Mouse (Mus musculus) adrenal gland, postnatal 25 days (tissue): ENCODE data around the gene Miox. TPM values are rescaled to one million over a fixed set of nuclear protein-coding genes. Genes with fewer than 3 reads are reported as not detected.

Source experiments
- DNase-seq: peaks from one replicate; pipeline ENCODE4 v3.0.0; 2021; ENCODE audit warnings: mixed read lengths
- long read RNA-seq: library from polyadenylated mRNA; stranded (forward); transcript quantifications from one replicate; pipeline ENCODE4 v2.0.0, GENCODE M21; 2021
- total RNA-seq: library from RNA; stranded (reverse); gene quantifications from 2 replicates; pipeline ENCODE4 v1.2.3, GENCODE M21; 2021

The Miox gene
- not detected in 2 replicates for total RNA-seq
- long read RNA-seq, partial matches to known transcripts, result 1 of 1 reads
- long read RNA-seq, other reads (novel, unspliced or antisense), result 0 of 1 reads

- no peak for DNase-seq
These were observed at the start of gene Miox for GRCm38 (mm10) chr15:89334271-89334670. TSS of gene Miox (plus strand) at chr15:89334398.

GRCm38 (mm10) chr15:89285004-89285403 is 49.2 kb upstream of the Miox start:
- DNase-seq, result no peak

GRCm38 (mm10) chr15:89285478-89285877 is 48.7 kb upstream of the Miox start:
- no peak for DNase-seq

- no peak for DNase-seq
These were observed 48.1 kb upstream of the Miox start for GRCm38 (mm10) chr15:89286114-89286513.

- DNase-seq, result no peak
These were observed 47.6 kb upstream of the Miox start for GRCm38 (mm10) chr15:89286582-89286981.

GRCm38 (mm10) chr15:89288227-89288767 is 45.9 kb upstream of the Miox start:
- no peak for DNase-seq

GRCm38 (mm10) chr15:89289455-89289854 is 44.7 kb upstream of the Miox start:
- no peak for DNase-seq

- DNase-seq, result no peak
These were observed 42.7 kb upstream of the Miox start for GRCm38 (mm10) chr15:89291521-89291920.

GRCm38 (mm10) chr15:89292795-89293194 is 41.4 kb upstream of the Miox start:
- DNase-seq, result no peak

- no peak for DNase-seq
These were observed 40.4 kb upstream of the Miox start for GRCm38 (mm10) chr15:89293778-89294177.

- no peak for DNase-seq
These were observed 38.5 kb upstream of the Miox start for GRCm38 (mm10) chr15:89295580-89296165.

GRCm38 (mm10) chr15:89296465-89296864 is 37.7 kb upstream of the Miox start:
- DNase-seq, result no peak

GRCm38 (mm10) chr15:89297695-89298094 is 36.5 kb upstream of the Miox start:
- DNase-seq, result no peak

GRCm38 (mm10) chr15:89300180-89300579 is 34.0 kb upstream of the Miox start:
- no peak for DNase-seq

GRCm38 (mm10) chr15:89300600-89300999 is 33.6 kb upstream of the Miox start:
- DNase-seq, result no peak

- DNase-seq, result no peak
These were observed 28.2 kb upstream of the Miox start for GRCm38 (mm10) chr15:89305966-89306365.

GRCm38 (mm10) chr15:89307461-89307860 is 26.7 kb upstream of the Miox start:
- no peak for DNase-seq

- DNase-seq, result no peak
These were observed 25.6 kb upstream of the Miox start for GRCm38 (mm10) chr15:89308406-89309139.

GRCm38 (mm10) chr15:89309962-89310498 is 24.2 kb upstream of the Miox start:
- DNase-seq, result no peak

- no peak for DNase-seq
These were observed 20.8 kb upstream of the Miox start for GRCm38 (mm10) chr15:89313359-89313758.

- no peak for DNase-seq
These were observed 20.1 kb upstream of the Miox start for GRCm38 (mm10) chr15:89314107-89314506.

- no peak for DNase-seq
These were observed 19.5 kb upstream of the Miox start for GRCm38 (mm10) chr15:89314511-89315189.
